Mouse (Mus musculus): ENCODE measurements around the gene Wdr95. TPM values are rescaled to one million over a fixed set of nuclear protein-coding genes. Genes with fewer than 3 reads are reported as not detected.
A peak's percentile ranks its signal among the peaks of the same experiment; 100 is the strongest.

Wdr95 gene
- polyA plus RNA-seq, 1 experiment from 2014 or later = 0.24 TPM

GRCm38 (mm10) chr5:149622152-149622551, 93.7 kb downstream of the Wdr95 start:
- no peak overlapping the region for H3K9ac ChIP-seq (ENCODE audit: low read depth, low read length)
- no peaks in the 10 kb centered on the region for H3K4me1 ChIP-seq (ENCODE audit: control insufficient read depth, insufficient read depth, low read depth, low read length)
- H3K36me3 ChIP-seq (ENCODE audit: control insufficient read depth, insufficient read depth, low read length) = peaks cover 35% of the 10 kb centered on the region
- H3K4me3 ChIP-seq (ENCODE audit: low read length) = no peak overlapping the region
- H3K27ac ChIP-seq (ENCODE audit: low read depth, low read length) = no peak overlapping the region
- no peaks in the 10 kb centered on the region for H3K9me3 ChIP-seq (ENCODE audit: control insufficient read depth, low read length)
- 64% methylated on average over 7 of the region's 7 CpGs for WGBS
- ATAC-seq = no peak
- no peak overlapping the region for H3K4me2 ChIP-seq (ENCODE audit: low read length)
- no peaks in the 10 kb centered on the region for H3K27me3 ChIP-seq (replicated peaks; ENCODE audit: control insufficient read depth, insufficient read depth, low read length)

DNA sequence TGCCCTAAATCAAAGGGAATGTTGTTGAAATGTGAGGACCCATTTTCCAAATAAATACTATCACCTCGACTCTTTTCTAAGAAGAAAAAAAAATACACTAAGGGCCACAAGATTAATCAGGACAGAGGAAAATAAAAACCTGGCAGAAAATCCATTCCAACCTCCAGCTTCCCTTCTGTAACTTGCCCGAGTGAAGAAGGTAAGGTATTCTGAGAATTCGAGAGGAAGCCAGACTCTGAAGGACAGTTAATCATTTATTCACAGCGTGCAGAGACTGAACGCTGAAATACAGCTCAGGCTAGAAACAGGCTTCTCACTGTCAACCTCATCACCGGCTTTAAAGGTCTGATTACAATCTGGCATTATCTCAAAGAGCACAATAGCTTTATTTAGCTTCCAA, 94.2 kb downstream of the Wdr95 start:
- no peak for ATAC-seq
- H3K4me2 ChIP-seq (ENCODE audit: low read length) = no peak overlapping the region
- 75% methylated on average over 6 of the region's 6 CpGs for WGBS
- H3K4me1 ChIP-seq (ENCODE audit: control insufficient read depth, insufficient read depth, low read depth, low read length) = no peaks in the 10 kb centered on the region
- no peak overlapping the region for H3K27ac ChIP-seq (ENCODE audit: low read depth, low read length)
- H3K9ac ChIP-seq (ENCODE audit: low read depth, low read length) = no peak overlapping the region
- no peaks in the 10 kb centered on the region for H3K27me3 ChIP-seq (replicated peaks; ENCODE audit: control insufficient read depth, insufficient read depth, low read length)
- no peak overlapping the region for H3K4me3 ChIP-seq (ENCODE audit: low read length)
- no peaks in the 10 kb centered on the region for H3K9me3 ChIP-seq (ENCODE audit: control insufficient read depth, low read length)
- peaks cover 37% of the 10 kb centered on the region for H3K36me3 ChIP-seq (ENCODE audit: control insufficient read depth, insufficient read depth, low read length)

DNA sequence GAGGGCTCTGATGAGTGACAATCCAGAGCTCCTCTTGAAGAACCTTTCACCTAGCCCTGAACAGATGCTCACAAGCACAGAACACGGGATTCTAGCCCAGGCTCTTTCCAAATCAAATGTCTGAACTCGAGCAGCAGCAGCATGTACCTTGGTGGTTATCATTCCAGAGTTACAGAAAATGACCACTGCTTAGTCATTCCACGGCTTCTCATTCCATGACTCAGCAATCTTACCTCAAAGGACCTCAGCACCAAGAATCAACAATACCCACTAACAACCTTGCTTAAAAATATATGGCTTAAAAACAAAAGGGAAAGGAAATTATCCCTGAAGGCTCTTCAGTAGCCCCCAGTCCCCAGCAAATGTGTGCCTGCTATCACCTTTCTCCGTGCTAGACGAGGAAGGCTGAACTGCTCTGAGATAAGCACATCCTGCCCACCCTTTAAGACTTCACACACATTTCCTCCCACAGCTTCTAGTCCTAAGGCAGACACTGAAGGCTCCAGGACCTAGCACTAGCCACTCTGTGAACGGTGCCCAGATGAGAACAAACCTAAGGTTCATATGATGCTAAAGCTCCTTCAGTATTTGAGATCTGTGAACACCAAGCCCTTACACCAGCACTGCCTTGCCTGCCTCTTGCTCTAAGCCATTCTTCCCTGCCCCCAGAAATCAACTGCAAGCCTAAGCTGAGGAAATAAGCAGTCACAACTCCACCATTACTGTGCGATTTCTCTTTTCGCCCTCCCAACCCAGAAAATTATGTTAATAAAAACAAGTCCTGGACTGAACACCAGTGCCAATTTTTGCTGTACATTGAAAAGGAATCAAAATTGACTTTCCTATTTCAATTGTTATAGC, 95.6 kb downstream of the Wdr95 start:
- H3K4me3 ChIP-seq (ENCODE audit: low read length) = no peak overlapping the region
- no peak overlapping the region for H3K9ac ChIP-seq (ENCODE audit: low read depth, low read length)
- H3K27ac ChIP-seq (ENCODE audit: low read depth, low read length) = no peak overlapping the region
- 96% methylated on average over 8 of the region's 8 CpGs for WGBS
- no peaks in the 10 kb centered on the region for H3K4me1 ChIP-seq (ENCODE audit: control insufficient read depth, insufficient read depth, low read depth, low read length)
- H3K4me2 ChIP-seq (ENCODE audit: low read length) = no peak overlapping the region
- H3K27me3 ChIP-seq (replicated peaks; ENCODE audit: control insufficient read depth, insufficient read depth, low read length) = no peaks in the 10 kb centered on the region
- H3K36me3 ChIP-seq (ENCODE audit: control insufficient read depth, insufficient read depth, low read length) = peaks cover 34% of the 10 kb centered on the region
- no peak for ATAC-seq
- no peaks in the 10 kb centered on the region for H3K9me3 ChIP-seq (ENCODE audit: control insufficient read depth, low read length)

DNA sequence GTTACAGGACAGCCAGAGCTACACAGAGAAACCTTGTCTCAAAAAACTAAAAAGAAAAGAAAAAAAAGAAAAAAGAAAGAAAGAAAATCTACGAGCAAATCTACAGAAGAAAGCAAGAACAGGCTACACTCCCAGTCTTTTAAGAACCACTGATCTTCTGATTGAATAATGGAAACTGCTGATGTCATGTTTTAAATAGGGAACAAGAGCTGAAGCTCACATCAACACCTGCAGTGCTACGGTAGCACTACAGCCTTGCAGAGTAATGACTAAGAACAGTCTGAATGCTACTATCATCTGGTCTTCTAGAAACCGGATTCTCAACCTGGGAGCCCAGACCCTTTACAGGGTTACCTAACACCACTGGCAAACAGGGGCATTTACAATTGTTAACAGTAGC, 97.1 kb downstream of the Wdr95 start:
- H3K9me3 ChIP-seq (ENCODE audit: control insufficient read depth, low read length) = no peaks in the 10 kb centered on the region
- no peak overlapping the region for H3K27ac ChIP-seq (ENCODE audit: low read depth, low read length)
- H3K27me3 ChIP-seq (replicated peaks; ENCODE audit: control insufficient read depth, insufficient read depth, low read length) = no peaks in the 10 kb centered on the region
- no peak overlapping the region for H3K9ac ChIP-seq (ENCODE audit: low read depth, low read length)
- 93% methylated on average over 3 of the region's 3 CpGs for WGBS
- H3K4me3 ChIP-seq (ENCODE audit: low read length) = no peak overlapping the region
- H3K4me1 ChIP-seq (ENCODE audit: control insufficient read depth, insufficient read depth, low read depth, low read length) = no peaks in the 10 kb centered on the region
- ATAC-seq = no peak
- no peak overlapping the region for H3K4me2 ChIP-seq (ENCODE audit: low read length)
- peaks cover 44% of the 10 kb centered on the region for H3K36me3 ChIP-seq (ENCODE audit: control insufficient read depth, insufficient read depth, low read length)

- H3K27me3 ChIP-seq (replicated peaks; ENCODE audit: control insufficient read depth, insufficient read depth, low read length) = no peaks in the 10 kb centered on the region
- H3K4me2 ChIP-seq (ENCODE audit: low read length) = peak overlapping the region; percentile 56
- 73% methylated on average over 11 of the region's 11 CpGs for WGBS
- no peaks in the 10 kb centered on the region for H3K9me3 ChIP-seq (ENCODE audit: control insufficient read depth, low read length)
- H3K27ac ChIP-seq (ENCODE audit: low read depth, low read length) = no peak overlapping the region
- ATAC-seq = no peak
- peak overlapping the region; percentile 56 for H3K4me3 ChIP-seq (ENCODE audit: low read length)
- peak overlapping the region; percentile 72 for H3K9ac ChIP-seq (ENCODE audit: low read depth, low read length)
- peaks cover 20% of the 10 kb centered on the region for H3K36me3 ChIP-seq (ENCODE audit: control insufficient read depth, insufficient read depth, low read length)
- H3K4me1 ChIP-seq (ENCODE audit: control insufficient read depth, insufficient read depth, low read depth, low read length) = peaks cover 19% of the 10 kb centered on the region
These were observed 106.0 kb downstream of the Wdr95 start for GRCm38 (mm10) chr5:149634409-149635035.

- no peak; the same call in 1 of the 2 replicates for ATAC-seq
- WGBS = under 1% methylated on average over 22 of the region's 24 CpGs
- peak overlapping the region; percentile 72 for H3K9ac ChIP-seq (ENCODE audit: low read depth, low read length)
- peaks cover 19% of the 10 kb centered on the region for H3K4me1 ChIP-seq (ENCODE audit: control insufficient read depth, insufficient read depth, low read depth, low read length)
- peak overlapping the region; percentile 56 for H3K4me3 ChIP-seq (ENCODE audit: low read length)
- H3K36me3 ChIP-seq (ENCODE audit: control insufficient read depth, insufficient read depth, low read length) = peaks cover 10% of the 10 kb centered on the region
- peak overlapping the region; percentile 56 for H3K4me2 ChIP-seq (ENCODE audit: low read length)
- no peaks in the 10 kb centered on the region for H3K9me3 ChIP-seq (ENCODE audit: control insufficient read depth, low read length)
- no peaks in the 10 kb centered on the region for H3K27me3 ChIP-seq (replicated peaks; ENCODE audit: control insufficient read depth, insufficient read depth, low read length)
- H3K27ac ChIP-seq (ENCODE audit: low read depth, low read length) = peak overlapping the region; percentile 86
These were observed 107.1 kb downstream of the Wdr95 start for GRCm38 (mm10) chr5:149635556-149635955.

- Histone ChIP-seq H3K4me2 (ENCODE audit: low read length) (peak within 1 kb of the TSS; percentile 56), H3K36me3 (ENCODE audit: control insufficient read depth, insufficient read depth, low read length) (peaks cover 3% of the 10 kb centered on the region), H3K27me3 (replicated peaks; ENCODE audit: control insufficient read depth, insufficient read depth, low read length) (no peaks in the 10 kb centered on the region), H3K9ac (ENCODE audit: low read depth, low read length) (peak within 1 kb of the TSS; percentile 72), H3K9me3 (ENCODE audit: control insufficient read depth, low read length) (no peaks in the 10 kb centered on the region), H3K27ac (ENCODE audit: low read depth, low read length) (peak within 1 kb of the TSS; percentile 86), H3K4me3 (ENCODE audit: low read length) (peak within 1 kb of the TSS; percentile 56), H3K4me1 (ENCODE audit: control insufficient read depth, insufficient read depth, low read depth, low read length) (peaks cover 19% of the 10 kb centered on the region)
- ATAC-seq = peak; percentile 97
- WGBS = under 1% methylated on average over 59 of the region's 60 CpGs
These were observed 107.8 kb downstream of the Wdr95 start, which contains the start of gene Hsph1 for GRCm38 (mm10) chr5:149636075-149636920. TSS of gene Hsph1 (minus strand) at chr5:149636376.

DNA sequence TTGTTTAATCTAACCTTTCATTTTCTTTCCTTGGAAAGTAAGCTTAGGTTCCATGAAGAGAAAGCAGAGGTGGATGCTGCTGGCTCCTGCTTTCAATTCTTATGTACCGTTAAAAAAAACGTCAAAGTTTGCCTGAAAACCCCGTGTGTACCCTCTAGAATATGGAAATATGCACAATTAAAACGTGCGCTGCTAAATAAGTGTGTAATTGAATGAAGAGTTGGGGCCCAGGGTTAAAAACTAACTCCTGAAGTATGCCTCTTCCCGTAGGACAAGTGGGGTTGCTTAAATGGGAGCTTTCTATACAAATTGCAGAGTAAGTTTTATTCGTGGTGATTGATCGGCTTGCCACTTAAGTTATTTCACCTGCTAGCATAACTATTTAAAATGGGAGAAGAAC, 108.8 kb downstream of the Wdr95 start:
- no peaks in the 10 kb centered on the region for H3K9me3 ChIP-seq (ENCODE audit: control insufficient read depth, low read length)
- H3K27me3 ChIP-seq (replicated peaks; ENCODE audit: control insufficient read depth, insufficient read depth, low read length) = no peaks in the 10 kb centered on the region
- no peaks in the 10 kb centered on the region for H3K36me3 ChIP-seq (ENCODE audit: control insufficient read depth, insufficient read depth, low read length)
- peaks cover 19% of the 10 kb centered on the region for H3K4me1 ChIP-seq (ENCODE audit: control insufficient read depth, insufficient read depth, low read depth, low read length)
- H3K4me3 ChIP-seq (ENCODE audit: low read length) = no peak overlapping the region; the same call in 1 of the 2 replicates
- no peak overlapping the region for H3K27ac ChIP-seq (ENCODE audit: low read depth, low read length)
- 45% methylated on average over 8 of the region's 8 CpGs for WGBS
- no peak for ATAC-seq
- H3K4me2 ChIP-seq (ENCODE audit: low read length) = peak overlapping the region; percentile 48
- H3K9ac ChIP-seq (ENCODE audit: low read depth, low read length) = no peak overlapping the region; the same call in 1 of the 2 replicates

Data from hindbrain, embryonic 16.5 days (tissue).